Mouse (Mus musculus): Measurements from ENCODE around the gene Tbx2.

Gene Tbx2

GRCm38 (mm10) chr11:85832231-85832924, at the start of gene Tbx2:
Gene Tbx2 (plus strand): TSS chr11:85832551.
- no peak for DNase-seq (ENCODE audit: low read depth)

GRCm38 (mm10) chr11:85786113-85786718, 46.1 kb upstream of the Tbx2 start:
- DNase-seq (ENCODE audit: low read depth): no peak

GRCm38 (mm10) chr11:85789750-85790149, 42.6 kb upstream of the Tbx2 start:
- no peak for DNase-seq (ENCODE audit: low read depth)

- no peak for DNase-seq (ENCODE audit: low read depth)
Measured at GRCm38 (mm10) chr11:85790267-85790666, 42.1 kb upstream of the Tbx2 start.

- DNase-seq (ENCODE audit: low read depth): no peak
Measured at GRCm38 (mm10) chr11:85791212-85791611, 41.1 kb upstream of the Tbx2 start.

DNA sequence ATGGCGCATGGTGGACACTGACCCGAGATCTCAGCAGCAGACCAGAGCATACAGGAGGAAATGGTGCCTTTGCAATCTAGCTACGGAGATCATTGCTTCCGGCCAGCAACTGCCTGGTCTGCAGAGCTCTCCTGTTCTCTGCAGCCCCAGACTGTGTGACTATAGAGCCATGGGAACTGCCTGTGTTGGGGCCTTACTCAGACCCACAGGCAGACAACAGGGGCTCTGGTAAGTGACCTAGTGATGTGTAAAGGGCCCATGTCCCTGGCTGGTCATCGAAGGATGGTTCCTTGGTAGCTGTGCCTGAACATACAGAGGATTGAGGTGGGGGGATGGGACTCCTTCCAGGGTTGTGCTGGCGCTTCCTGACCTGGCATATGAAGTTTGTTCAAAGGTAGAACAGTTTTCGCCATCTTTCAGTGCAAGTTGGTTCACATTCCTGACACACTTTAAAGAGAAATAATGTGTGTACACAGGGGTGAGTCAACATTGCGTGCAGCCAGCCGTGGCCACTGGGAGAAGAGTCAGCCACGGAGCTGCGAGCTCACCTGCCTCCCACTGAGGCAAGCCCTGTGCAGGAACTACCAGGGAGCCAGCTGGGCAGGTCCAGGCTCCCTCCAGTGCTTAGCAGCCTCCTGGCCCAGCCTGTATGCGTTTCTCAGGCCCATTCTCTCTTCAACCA, 39.7 kb upstream of the Tbx2 start:
- DNase-seq (ENCODE audit: low read depth): no peak

DNA sequence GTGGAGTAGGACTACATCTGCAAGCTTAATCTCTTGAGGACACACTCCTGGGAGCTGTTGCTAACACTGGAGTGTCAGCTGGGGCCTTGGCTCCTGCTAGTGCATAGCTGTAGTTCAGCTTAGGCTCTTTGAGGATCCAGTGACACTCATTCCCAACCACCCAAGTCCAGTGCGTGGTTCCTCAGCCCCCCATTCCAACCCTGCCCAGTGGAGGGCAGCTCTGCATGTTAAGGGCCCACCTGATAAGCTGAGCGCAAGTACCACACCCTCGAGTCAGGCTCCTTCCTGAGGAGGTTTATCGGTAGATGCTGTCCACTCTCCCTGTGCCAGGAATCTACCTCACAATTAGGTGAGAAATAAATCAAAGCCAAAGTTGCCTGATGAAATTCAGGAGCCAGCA, 32.9 kb upstream of the Tbx2 start:
- DNase-seq (ENCODE audit: low read depth): no peak

- DNase-seq (ENCODE audit: low read depth): no peak
Measured at GRCm38 (mm10) chr11:85799856-85800255, 32.5 kb upstream of the Tbx2 start.

GRCm38 (mm10) chr11:85800380-85800779, 32.0 kb upstream of the Tbx2 start:
- no peak for DNase-seq (ENCODE audit: low read depth)

DNA sequence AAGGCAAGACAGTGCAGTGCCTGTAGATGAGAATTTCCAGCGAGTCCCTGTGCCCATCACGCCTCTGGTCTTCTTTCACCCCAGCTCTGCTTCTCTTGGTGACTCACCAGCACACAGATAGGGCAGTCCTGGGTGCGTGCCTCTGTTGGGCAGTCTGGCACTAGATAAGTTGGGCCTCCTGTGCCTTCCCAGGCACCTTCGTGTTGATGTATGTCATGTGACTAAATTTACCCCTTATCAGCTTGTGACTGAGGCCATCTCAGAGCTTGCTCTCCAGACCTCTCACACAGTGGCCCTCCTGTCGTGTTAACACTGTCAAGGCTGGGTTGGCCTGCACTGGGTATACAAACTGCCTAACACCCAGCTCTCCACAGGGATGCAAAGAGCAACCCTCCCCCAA, 28.3 kb upstream of the Tbx2 start:
- DNase-seq (ENCODE audit: low read depth): no peak

- DNase-seq (ENCODE audit: low read depth): no peak
Measured at GRCm38 (mm10) chr11:85805779-85806178, 26.6 kb upstream of the Tbx2 start.

GRCm38 (mm10) chr11:85807353-85807752, 25.0 kb upstream of the Tbx2 start:
- DNase-seq (ENCODE audit: low read depth): no peak

GRCm38 (mm10) chr11:85811229-85811628, 21.1 kb upstream of the Tbx2 start:
- no peak for DNase-seq (ENCODE audit: low read depth)

- DNase-seq (ENCODE audit: low read depth): no peak
Measured at GRCm38 (mm10) chr11:85811676-85812075, 20.7 kb upstream of the Tbx2 start.

GRCm38 (mm10) chr11:85812201-85812966, 20.0 kb upstream of the Tbx2 start:
- DNase-seq (ENCODE audit: low read depth): no peak

- no peak for DNase-seq (ENCODE audit: low read depth)
Measured at GRCm38 (mm10) chr11:85814678-85815077, 17.7 kb upstream of the Tbx2 start.

- DNase-seq (ENCODE audit: low read depth): no peak
Measured at GRCm38 (mm10) chr11:85816471-85816870, 15.9 kb upstream of the Tbx2 start.

- DNase-seq (ENCODE audit: low read depth): no peak
Measured at GRCm38 (mm10) chr11:85818401-85818800, 13.9 kb upstream of the Tbx2 start.

DNA sequence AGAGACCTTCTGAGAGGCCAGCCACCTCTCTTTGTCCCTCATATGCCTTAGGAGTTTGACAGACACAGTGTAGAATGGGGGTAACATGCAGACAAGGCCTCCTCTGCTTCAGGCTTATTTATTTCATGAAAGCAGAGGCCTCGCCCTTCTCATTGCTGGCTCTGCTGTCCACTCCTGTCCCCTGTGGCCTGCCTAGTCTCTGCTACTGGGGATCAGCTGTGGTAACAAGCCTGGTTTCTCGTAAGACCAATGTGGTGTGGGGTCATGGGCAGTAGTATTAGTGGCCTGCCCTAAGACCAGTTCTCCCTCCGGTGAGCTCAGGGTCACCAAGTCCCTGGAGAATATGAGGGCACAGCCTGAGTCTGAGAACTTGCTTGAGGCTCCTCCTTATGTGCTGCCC, 11.4 kb upstream of the Tbx2 start:
- DNase-seq (ENCODE audit: low read depth): no peak

GRCm38 (mm10) chr11:85821659-85822058, 10.7 kb upstream of the Tbx2 start:
- no peak for DNase-seq (ENCODE audit: low read depth)

GRCm38 (mm10) chr11:85823181-85823580, 9.2 kb upstream of the Tbx2 start:
- peak; percentile 53 for DNase-seq (ENCODE audit: low read depth)

GRCm38 (mm10) chr11:85823794-85824193, 8.6 kb upstream of the Tbx2 start:
- DNase-seq (ENCODE audit: low read depth): no peak

DNA sequence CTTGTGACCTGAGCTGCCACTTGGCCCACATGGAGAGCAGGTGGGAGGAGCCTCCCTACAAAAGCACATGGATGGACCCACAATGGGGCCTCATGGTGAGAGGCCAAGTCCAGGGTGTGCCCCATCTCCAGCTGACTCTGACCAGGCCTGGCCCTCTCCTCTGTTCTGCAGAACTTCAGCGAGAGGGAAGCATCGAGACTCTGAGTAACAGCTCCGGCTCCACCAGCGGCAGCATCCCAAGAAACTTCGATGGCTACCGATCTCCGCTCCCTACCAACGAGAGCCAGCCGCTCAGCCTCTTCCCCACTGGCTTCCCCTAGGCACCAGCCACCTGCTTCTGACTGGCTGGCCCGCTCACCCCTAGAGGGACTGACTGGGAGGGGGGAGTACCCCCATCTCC, 7.3 kb upstream of the Tbx2 start:
- DNase-seq (ENCODE audit: low read depth): no peak
